Mouse (Mus musculus) MEL (cell line): ENCODE measurements around the gene Sec22c. TPM values are rescaled to one million over a fixed set of nuclear protein-coding genes. Genes with fewer than 3 reads are reported as not detected.

Source experiments
- DNase-seq: peaks from one replicate; pipeline ENCODE4 v3.0.0; 2011; ENCODE audit warnings: low read depth, low spot score
- H3K27ac ChIP-seq: 2 replicates; pipeline ENCODE4 v1.5.1; 2012; ENCODE audit warnings: low read depth, mild to moderate bottlenecking, control low read depth, low read length, moderate library complexity; ENCODE audit not compliant: control insufficient read depth
- H3K27me3 ChIP-seq, 2 experiments: fragments of 150-350 bp in 1 of 2; sonication (generic) in 1 of 2; 2 replicates each; pipeline ENCODE4 v1.6.1; 2012; ENCODE audit warnings: low read length in 2 of 2, mild to moderate bottlenecking in 2 of 2, improper control_type of control experiment in 1 of 2, moderate library complexity in 1 of 2; ENCODE audit not compliant: insufficient read depth in 2 of 2, control insufficient read depth in 1 of 2
- H3K36me3 ChIP-seq, 2 experiments: 2 replicates each; pipeline ENCODE4 v1.6.1; 2012 to 2014; ENCODE audit warnings: low read length in 2 of 2, improper control_type of control experiment in 1 of 2, inconsistent platforms in 1 of 2, mild to moderate bottlenecking in 1 of 2; ENCODE audit not compliant: insufficient read depth in 2 of 2, control insufficient read depth in 1 of 2
- H3K4me1 ChIP-seq, 2 experiments: fragments of 150-350 bp in 1 of 2; sonication (generic) in 1 of 2; 2 replicates each; pipeline ENCODE4 v1.6.1; 2012; ENCODE audit warnings: low read length in 2 of 2, improper control_type of control experiment in 1 of 2, mild to moderate bottlenecking in 1 of 2; ENCODE audit not compliant: insufficient read depth in 2 of 2, control insufficient read depth in 1 of 2
- H3K4me3 ChIP-seq, 2 experiments: fragments of 150-350 bp in 1 of 2; sonication (generic) in 1 of 2; 2 replicates each; pipeline ENCODE4 v1.5.1; 2012; ENCODE audit warnings: low read depth in 2 of 2, low read length in 2 of 2, mild to moderate bottlenecking in 2 of 2, moderate library complexity in 2 of 2, control low read depth in 1 of 2, improper control_type of control experiment in 1 of 2; ENCODE audit not compliant: control insufficient read depth in 1 of 2, insufficient read depth in 1 of 2
- H3K79me2 ChIP-seq: 2 replicates; pipeline ENCODE4 v1.6.1; 2012; ENCODE audit warnings: mild to moderate bottlenecking, low read length, moderate library complexity; ENCODE audit not compliant: control insufficient read depth, poor library complexity, insufficient read depth
- H3K9ac ChIP-seq: 2 replicates; pipeline ENCODE4 v1.6.1; 2012; ENCODE audit warnings: low read depth, mild to moderate bottlenecking, control low read depth, low read length, moderate library complexity; ENCODE audit not compliant: control insufficient read depth, poor library complexity, severe bottlenecking
- H3K9me3 ChIP-seq: fragments of 150-350 bp; sonication (generic); replicated peaks from 2 replicates; pipeline ENCODE4 v1.6.1; 2012; ENCODE audit warnings: mild to moderate bottlenecking, low read length, improper control_type of control experiment, moderate library complexity; ENCODE audit not compliant: insufficient read depth
- CTCF ChIP-seq, 3 experiments: IDR thresholded peaks in 2 of 3; conservative IDR thresholded peaks in 1 of 3; 2 replicates each; pipeline ENCODE4 v1.5.1; 2011 to 2012; ENCODE audit warnings: low read length in 3 of 3, low read depth in 2 of 3, mild to moderate bottlenecking in 2 of 3, improper control_type of control experiment in 1 of 3, inconsistent platforms in 1 of 3, mixed read lengths in 1 of 3, moderate library complexity in 1 of 3; ENCODE audit not compliant: control insufficient read depth in 1 of 3, insufficient read depth in 1 of 3, poor library complexity in 1 of 3, severe bottlenecking in 1 of 3
- GATA1 ChIP-seq: IDR thresholded peaks from 2 replicates; pipeline ENCODE4 v1.6.1; 2011; ENCODE audit warnings: low read depth, low read length, improper control_type of control experiment
- JUND ChIP-seq: IDR thresholded peaks from 2 replicates; pipeline ENCODE4 v1.6.1; 2011; ENCODE audit warnings: low read depth, mild to moderate bottlenecking, improper control_type of control experiment, low read length
- MAX ChIP-seq: IDR thresholded peaks from 2 replicates; pipeline ENCODE4 v1.6.1; 2011; ENCODE audit warnings: low read length, improper control_type of control experiment
- MAZ ChIP-seq: IDR thresholded peaks from 2 replicates; pipeline ENCODE4 v1.6.1; 2012; ENCODE audit warnings: low read depth, mild to moderate bottlenecking, inconsistent platforms, low read length, improper control_type of control experiment
- MXI1 ChIP-seq: IDR thresholded peaks from 2 replicates; pipeline ENCODE4 v1.6.1; 2011; ENCODE audit warnings: mild to moderate bottlenecking, low read depth, low read length, improper control_type of control experiment
- RAD21 ChIP-seq: IDR thresholded peaks from 2 replicates; pipeline ENCODE4 v1.6.1; 2011; ENCODE audit warnings: mild to moderate bottlenecking, low read depth, low read length, improper control_type of control experiment
- ZC3H11A ChIP-seq: IDR thresholded peaks from 2 replicates; pipeline ENCODE4 v1.6.1; 2012; ENCODE audit warnings: low read depth, mild to moderate bottlenecking, inconsistent platforms, low read length, improper control_type of control experiment
- polyA plus RNA-seq, 2 experiments: library from polyadenylated mRNA; stranded (reverse) in 1 of 2; unstranded in 1 of 2; fragments of >175 nt in 1 of 2; fragments of >200 nt in 1 of 2; gene quantifications; 2 replicates each; pipeline versions ENCODE4 v1.2.1 to v1.2.4; 2012; ENCODE audit warnings: low replicate concordance in 2 of 2, low read depth in 1 of 2; ENCODE audit not compliant: insufficient read length in 2 of 2, insufficient read depth in 1 of 2, missing spikeins in 1 of 2
- total RNA-seq: library from RNA; depleted of rRNA; stranded (reverse); fragments of 300-350 nt; gene quantifications from 2 replicates; pipeline ENCODE4 v1.2.3, GENCODE M21; 2012; rRNA removed

Gene Sec22c
- total and polyA plus RNA-seq, 3 experiments = 5.9 to 10.9 TPM; not detected in 1

DNA sequence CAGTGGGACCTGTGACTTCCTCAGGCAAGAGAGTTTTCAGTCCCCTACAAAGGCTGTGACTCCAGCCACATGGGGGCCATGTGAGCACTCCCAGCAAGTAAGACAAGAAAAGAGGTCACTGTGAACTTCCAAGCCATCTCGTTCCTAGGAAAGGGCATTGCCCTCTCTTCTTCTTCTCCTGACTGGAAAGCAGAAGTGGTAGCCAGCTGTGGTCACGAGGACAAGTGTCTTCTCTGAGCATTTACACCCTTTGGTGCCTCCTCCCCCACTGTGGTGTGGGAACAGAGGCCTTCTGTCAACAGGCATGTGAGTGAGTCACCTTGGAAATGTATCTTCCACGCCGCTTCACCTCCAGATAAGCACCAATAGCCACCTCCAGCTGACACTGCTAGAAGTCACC, 73.3 kb downstream of the Sec22c start:
- Histone ChIP-seq H3K9ac (no peak overlapping the region), H3K27me3 (no peaks in the 10 kb centered on the region; a peak in 1 of 4 replicates), H3K27ac (no peak overlapping the region), H3K4me3 (no peak overlapping the region), H3K36me3 (no peaks in the 10 kb centered on the region), H3K79me2 (no peaks in the 10 kb centered on the region), H3K4me1 (no peaks in the 10 kb centered on the region), H3K9me3 (no peaks in the 10 kb centered on the region)
- DNase-seq = peak; percentile 10
- no peak for TF ChIP-seq MAZ
- TF ChIP-seq MXI1 = no peak
- no peak for TF ChIP-seq RAD21
- no peak for TF ChIP-seq CTCF (IDR thresholded peaks at IDR 0.05 in 2 of 3, conservative IDR thresholded peaks at IDR 0.05 in 1 of 3; ENCODE audit: control insufficient read depth in 1 of 3, insufficient read depth in 1 of 3, low read depth in 2 of 3, low read length in 3 of 3, poor library complexity in 1 of 3, severe bottlenecking in 1 of 3)
- TF ChIP-seq ZC3H11A = no peak
- no peak for TF ChIP-seq JUND
- TF ChIP-seq GATA1 = no peak

DNA sequence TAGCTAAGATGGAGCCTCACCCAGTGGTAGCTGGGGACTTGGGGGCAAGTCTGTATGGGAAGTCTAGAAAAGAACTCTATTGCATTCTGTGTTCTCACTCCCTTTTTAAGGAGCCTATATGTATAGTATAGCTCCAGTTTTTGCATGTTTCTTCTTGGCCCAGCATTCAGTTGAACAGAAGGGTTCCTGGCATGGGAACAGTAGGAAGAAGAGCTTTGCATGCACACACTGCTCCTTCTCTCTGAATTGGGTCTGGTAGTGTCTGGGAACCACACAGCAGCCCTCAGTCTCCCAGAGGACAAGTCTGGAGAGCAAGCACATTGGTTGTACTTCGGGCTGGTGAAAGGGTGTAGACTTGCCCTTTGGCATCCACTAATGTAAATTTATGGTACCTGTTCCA, 74.7 kb downstream of the Sec22c start:
- TF ChIP-seq MAX (no peak), GATA1 (no peak)
- Histone ChIP-seq H3K9ac (no peak overlapping the region), H3K36me3 (no peaks in the 10 kb centered on the region), H3K79me2 (no peaks in the 10 kb centered on the region), H3K27ac (no peak overlapping the region), H3K27me3 (no peaks in the 10 kb centered on the region; a peak in 1 of 4 replicates), H3K4me3 (no peak overlapping the region), H3K9me3 (no peaks in the 10 kb centered on the region), H3K4me1 (no peaks in the 10 kb centered on the region)
- no peak for DNase-seq

Other genes starting within 250 kb of the Sec22c start
- not detected in 2 replicates for gene Cck, start 209.8 kb downstream of the Sec22c start, total RNA-seq
- gene Cck, start 209.8 kb downstream of the Sec22c start, polyA plus RNA-seq = not detected
- not detected in 2 replicates for gene Lyzl4, start 63.4 kb downstream of the Sec22c start, total RNA-seq
- gene Lyzl4, start 63.4 kb downstream of the Sec22c start, polyA plus RNA-seq = not detected
- gene Vipr1, start 62.8 kb downstream of the Sec22c start, total RNA-seq = not detected in 2 replicates
- not detected for gene Vipr1, start 62.8 kb downstream of the Sec22c start, polyA plus RNA-seq
- 37.4 and 47.8 TPM in 2 replicates for gene Ss18l2, start 4.8 kb upstream of the Sec22c start, total RNA-seq
- gene Ss18l2, start 4.8 kb upstream of the Sec22c start, polyA plus RNA-seq = 10 to 100 TPM in 1 of 2 experiments, not detected in 1; 48.5 TPM
- gene Nktr, start 13.7 kb upstream of the Sec22c start, total RNA-seq = 32.0 and 32.4 TPM in 2 replicates
- 10 to 100 TPM; 34.3 to 70.7 TPM for gene Nktr, start 13.7 kb upstream of the Sec22c start, polyA plus RNA-seq
- 0.12 TPM in 1 of 2 replicates, not detected in the other for gene Zfp651, start 53.8 kb upstream of the Sec22c start, total RNA-seq
- gene Zfp651, start 53.8 kb upstream of the Sec22c start, polyA plus RNA-seq = under 1 TPM in 1 of 2 experiments, not detected in 1; 0.07 TPM
- gene Klhl40, start 72.1 kb upstream of the Sec22c start, total RNA-seq = not detected in 2 replicates
- gene Klhl40, start 72.1 kb upstream of the Sec22c start, polyA plus RNA-seq = not detected
- not detected in 2 replicates for gene Hhatl, start 87.0 kb upstream of the Sec22c start, total RNA-seq
- gene Hhatl, start 87.0 kb upstream of the Sec22c start, polyA plus RNA-seq = not detected
- gene Ccdc13, start 134.0 kb upstream of the Sec22c start, total RNA-seq = not detected in 2 replicates
- gene Ccdc13, start 134.0 kb upstream of the Sec22c start, polyA plus RNA-seq = not detected
- gene Higd1a, start 152.9 kb upstream of the Sec22c start, total RNA-seq = 142 and 248 TPM in 2 replicates
- 100 to 1,000 TPM in 1 of 2 experiments, not detected in 1; 177 TPM for gene Higd1a, start 152.9 kb upstream of the Sec22c start, polyA plus RNA-seq
- gene Ackr2, start 192.9 kb upstream of the Sec22c start, total RNA-seq = not detected in 2 replicates
- gene Ackr2, start 192.9 kb upstream of the Sec22c start, polyA plus RNA-seq = not detected
- not detected in 2 replicates for gene Cyp8b1, start 210.8 kb upstream of the Sec22c start, total RNA-seq
- not detected for gene Cyp8b1, start 210.8 kb upstream of the Sec22c start, polyA plus RNA-seq
- gene Fam198a, start 245.5 kb upstream of the Sec22c start, total RNA-seq = 0.12 and 0.16 TPM in 2 replicates
- under 1 TPM in 1 of 2 experiments, not detected in 1; 0.26 TPM for gene Fam198a, start 245.5 kb upstream of the Sec22c start, polyA plus RNA-seq